Mouse (Mus musculus): ENCODE results near the gene Gm47791. TPM values are rescaled to one million over a fixed set of nuclear protein-coding genes. Genes with fewer than 3 reads are reported as not detected.

The Gm47791 gene
- total RNA-seq, 2 experiments from 2014 or later: not detected

DNA sequence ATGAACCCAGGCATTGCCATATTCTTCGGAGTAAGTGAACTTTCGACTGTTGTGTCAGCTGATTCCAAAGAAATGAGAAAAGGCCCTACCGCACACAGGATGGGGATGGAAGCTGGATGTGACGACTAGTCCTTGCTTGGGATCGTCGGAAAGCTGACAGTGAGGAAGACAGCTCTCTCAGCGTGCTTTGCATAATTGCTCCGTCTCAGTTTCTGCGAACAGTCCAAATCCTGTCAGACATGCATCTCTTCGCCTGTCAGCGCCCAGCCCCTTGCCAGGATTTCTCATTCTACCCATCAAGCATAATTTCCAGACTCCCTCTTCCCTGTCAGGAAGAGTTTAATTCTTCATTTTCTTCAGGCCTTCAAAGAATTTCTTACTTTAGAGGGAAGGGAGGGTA, 20.1 kb upstream of the Gm47791 start:
- DNase-seq: no peak
- intact Hi-C loops (cut with DNase I; ENCODE audit: low total_unique reads): no loop called here

GRCm38 (mm10) chr1:82788070-82788469, 17.0 kb upstream of the Gm47791 start:
- no peak for DNase-seq
- intact Hi-C loops (cut with DNase I; ENCODE audit: low total_unique reads): loop anchor here (10.0 kb wide), 1 partner anchor 287 kb away; no protein-coding TSS in a partner anchor

GRCm38 (mm10) chr1:82787414-82787813, 16.4 kb upstream of the Gm47791 start:
- intact Hi-C loops (cut with DNase I; ENCODE audit: low total_unique reads): loop anchor here (10.0 kb wide), 1 partner anchor 287 kb away; no protein-coding TSS in a partner anchor
- peak; percentile 53 for DNase-seq

DNA sequence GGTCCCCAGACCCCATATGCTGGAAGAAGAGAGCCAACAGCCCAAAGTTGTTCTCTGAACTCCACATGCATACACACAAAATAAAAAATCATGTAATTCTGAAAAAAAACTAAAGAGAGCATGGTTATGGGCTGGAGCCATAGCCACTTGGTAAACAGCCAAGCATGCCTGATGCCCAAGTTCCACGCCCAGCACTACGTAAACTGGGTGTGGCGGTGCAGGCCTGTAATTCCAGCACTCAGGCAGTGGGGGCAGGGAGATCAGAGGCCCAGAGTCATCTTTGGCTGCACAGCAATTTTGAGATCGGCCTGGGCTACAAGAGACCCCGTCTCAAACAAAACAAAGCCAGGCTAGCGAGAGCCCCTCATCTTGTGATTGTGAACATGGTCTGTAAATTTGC, 14.5 kb upstream of the Gm47791 start:
- intact Hi-C loops (cut with DNase I; ENCODE audit: low total_unique reads): loop anchor here (2.0 to 10.0 kb wide), 2 partner anchors 201 to 289 kb away; no protein-coding TSS in a partner anchor
- peak; percentile 16 for DNase-seq

DNA sequence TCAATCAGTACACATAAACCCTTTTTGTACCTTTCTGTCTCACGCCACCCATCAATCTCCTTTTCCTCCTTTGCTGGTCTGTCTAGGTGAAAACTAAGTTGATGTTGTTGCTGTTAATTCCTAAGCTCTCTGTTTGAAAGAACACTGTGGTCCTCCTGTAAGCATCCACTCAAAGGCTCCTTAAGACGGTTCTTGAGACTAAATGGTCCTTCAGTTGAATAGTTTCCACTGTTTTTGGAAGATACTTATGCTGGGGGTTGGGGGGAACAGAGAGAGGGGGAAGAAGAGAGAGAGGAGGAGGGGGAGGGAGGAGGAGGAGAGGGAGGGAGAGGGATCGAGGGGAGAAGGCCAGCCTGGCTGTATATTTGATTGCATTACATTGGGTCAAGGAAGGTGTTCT, 12.5 kb upstream of the Gm47791 start:
- no peak for DNase-seq
- intact Hi-C loops (cut with DNase I; ENCODE audit: low total_unique reads): loop anchor here (10.0 kb wide), 1 partner anchor 291 kb away; no protein-coding TSS in a partner anchor

DNA sequence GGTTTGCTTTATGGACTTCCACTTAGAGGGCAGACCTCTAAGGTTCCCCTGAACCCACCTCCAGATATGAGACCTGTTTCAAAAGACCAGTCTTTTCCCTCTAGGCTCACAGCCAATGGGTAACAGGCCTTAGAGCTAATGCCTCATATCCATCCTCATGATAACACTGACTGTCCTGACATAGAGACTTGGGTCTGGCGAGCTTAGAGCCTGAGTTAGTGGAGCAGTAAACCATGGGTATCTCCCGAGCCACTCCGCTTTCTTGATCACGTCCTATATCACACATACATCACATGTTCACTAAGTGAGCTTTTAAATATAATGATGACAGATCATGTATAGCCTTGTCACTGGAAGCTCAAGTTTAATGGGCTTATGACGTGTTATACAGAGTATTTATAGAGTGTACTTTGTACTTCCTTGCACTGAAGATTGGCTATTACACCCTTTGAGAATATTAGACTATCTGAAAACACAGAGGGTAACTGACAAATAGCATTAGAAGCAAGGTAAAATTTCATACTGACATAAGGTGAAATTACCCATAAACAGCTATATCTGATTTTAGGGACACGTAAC, 8.4 kb upstream of the Gm47791 start:
- intact Hi-C loops (cut with DNase I; ENCODE audit: low total_unique reads): no loop called here
- DNase-seq: no peak

DNA sequence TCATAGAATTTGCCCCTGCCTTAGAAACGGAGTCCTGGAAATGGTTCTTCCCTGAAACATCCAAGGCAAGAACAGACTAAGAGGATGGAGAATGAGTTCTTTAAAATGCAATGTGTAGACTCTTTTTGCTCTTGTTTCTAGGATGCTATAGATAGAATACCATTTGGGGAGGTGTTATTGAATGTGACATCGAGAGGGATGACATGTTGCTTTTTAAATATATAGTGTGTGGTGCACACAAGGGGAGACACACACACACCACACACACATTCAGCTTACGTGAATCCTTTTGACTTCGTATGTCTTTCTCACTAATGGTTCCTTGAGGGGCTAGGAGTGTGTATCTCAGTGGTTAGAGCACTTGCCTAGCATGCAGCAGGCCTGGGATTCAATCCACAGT, 4.2 kb upstream of the Gm47791 start:
- DNase-seq: no peak
- intact Hi-C loops (cut with DNase I; ENCODE audit: low total_unique reads): no loop called here

DNA sequence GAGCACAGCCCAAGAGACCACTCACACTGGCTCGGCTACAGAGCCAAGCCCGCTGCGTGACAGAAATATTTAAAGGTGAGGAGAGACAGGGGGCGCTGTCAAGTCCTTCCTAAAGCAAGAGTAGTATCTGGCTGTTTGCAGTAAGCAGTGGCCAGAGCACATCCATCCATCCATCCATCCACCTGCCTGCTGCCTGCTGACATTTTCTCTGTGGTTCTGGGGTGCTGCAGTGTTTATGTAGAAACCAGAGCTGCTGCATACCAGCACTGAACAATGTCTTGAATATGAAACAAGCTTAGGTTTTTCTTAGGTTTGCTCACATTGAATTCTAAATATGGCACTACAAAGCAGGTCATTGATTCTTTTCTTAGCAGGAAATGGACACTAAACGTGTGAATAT, 2.2 kb upstream of the Gm47791 start:
- no peak for DNase-seq
- intact Hi-C loops (cut with DNase I; ENCODE audit: low total_unique reads): no loop called here

- DNase-seq: no peak
- intact Hi-C loops (cut with DNase I; ENCODE audit: low total_unique reads): no loop called here
These were observed 1.4 kb upstream of the Gm47791 start for GRCm38 (mm10) chr1:82772428-82772827.

DNA sequence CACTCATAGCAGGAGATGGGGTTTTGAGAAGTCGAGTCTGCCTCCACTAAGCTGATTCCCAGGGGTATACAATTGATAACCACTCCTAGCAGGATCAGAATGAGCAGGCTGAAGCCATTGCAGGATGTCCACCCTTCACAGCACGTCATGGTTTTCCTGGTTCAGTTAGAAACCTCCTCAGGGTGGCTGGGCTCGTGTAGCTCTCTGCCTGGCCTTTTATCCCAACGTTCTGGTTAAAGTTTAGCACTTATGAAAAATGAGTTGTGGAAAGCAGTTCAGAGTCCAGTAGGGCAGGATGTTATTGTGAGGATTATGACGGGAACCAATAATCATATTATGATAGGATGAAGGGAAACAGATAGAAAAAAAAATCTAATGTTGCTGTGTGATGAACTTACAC, 2.8 kb downstream of the Gm47791 start, which contains the start of gene Tm4sf20:
Gene Tm4sf20, minus strand, starts transcription at position 193 of the 400 bp plus-strand sequence.
- DNase-seq: no peak
- intact Hi-C loops (cut with DNase I; ENCODE audit: low total_unique reads): no loop called here

DNA sequence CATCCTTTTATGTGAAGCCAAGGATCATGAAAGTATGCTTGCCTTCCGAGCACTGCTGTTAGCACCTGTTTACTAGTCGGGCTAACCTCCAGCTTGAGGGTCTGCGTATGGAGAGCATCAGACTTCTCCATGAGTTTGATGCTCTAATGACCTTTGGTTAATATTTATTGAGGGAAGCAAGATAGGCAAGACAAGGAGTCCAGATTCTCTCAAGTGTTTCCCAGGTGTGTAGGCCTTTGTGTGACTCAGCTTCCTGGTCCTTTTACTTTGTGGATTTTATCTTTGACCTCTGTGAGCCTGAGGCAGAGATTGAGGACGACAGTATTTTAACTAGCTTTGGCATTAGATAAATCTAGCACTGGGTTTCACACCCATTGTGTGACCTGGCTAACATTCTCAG, 4.4 kb downstream of the Gm47791 start:
- intact Hi-C loops (cut with DNase I; ENCODE audit: low total_unique reads): no loop called here
- DNase-seq: no peak

DNA sequence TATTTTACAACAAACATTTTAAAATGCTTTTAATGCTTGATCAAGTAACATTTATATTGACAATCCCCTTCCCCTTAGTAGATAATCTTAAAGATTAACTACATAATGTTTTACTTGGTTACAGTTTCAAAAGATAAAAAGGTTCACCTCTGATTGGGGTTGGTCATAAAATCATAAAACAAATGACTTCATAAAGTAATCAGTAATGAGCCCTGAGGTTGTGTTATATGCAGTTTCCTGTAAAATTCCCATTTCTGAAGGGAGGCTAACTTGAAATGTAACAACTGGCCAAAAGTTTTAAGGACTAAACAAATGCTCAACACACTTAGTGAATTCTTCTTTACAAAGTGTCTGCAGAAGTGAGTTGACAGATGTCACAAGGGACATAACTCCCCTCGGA, 4.8 kb downstream of the Gm47791 start:
- intact Hi-C loops (cut with DNase I; ENCODE audit: low total_unique reads): no loop called here
- no peak for DNase-seq

DNA sequence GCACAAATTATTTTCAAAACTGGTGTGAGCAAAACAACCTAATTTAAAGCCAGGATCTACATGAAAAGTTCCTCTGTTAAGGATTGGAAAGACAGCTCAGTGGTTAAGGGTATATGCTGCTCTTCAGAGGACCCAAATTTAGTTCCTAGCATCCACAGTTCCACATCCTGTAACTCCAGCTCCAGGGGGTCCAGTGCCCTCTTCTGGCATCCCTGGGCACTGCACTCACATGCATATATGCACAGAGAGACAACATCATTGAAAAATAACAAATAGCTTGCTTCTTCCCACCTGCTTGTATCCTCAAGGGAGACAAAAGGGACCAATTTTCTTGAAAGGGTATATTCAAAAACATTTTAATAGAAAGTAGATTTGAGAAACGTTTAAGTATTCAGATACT, 8.8 kb downstream of the Gm47791 start:
- intact Hi-C loops (cut with DNase I; ENCODE audit: low total_unique reads): no loop called here
- no peak for DNase-seq

- intact Hi-C loops (cut with DNase I; ENCODE audit: low total_unique reads): no loop called here
- no peak for DNase-seq
These were observed 9.4 kb downstream of the Gm47791 start for GRCm38 (mm10) chr1:82761454-82762169.

- intact Hi-C loops (cut with DNase I; ENCODE audit: low total_unique reads): no loop called here
- no peak for DNase-seq
These were observed 11.5 kb downstream of the Gm47791 start for GRCm38 (mm10) chr1:82759520-82759919.

GRCm38 (mm10) chr1:82747714-82748452, 23.2 kb downstream of the Gm47791 start:
- intact Hi-C loops (cut with DNase I; ENCODE audit: low total_unique reads): no loop called here
- no peak for DNase-seq

DNA sequence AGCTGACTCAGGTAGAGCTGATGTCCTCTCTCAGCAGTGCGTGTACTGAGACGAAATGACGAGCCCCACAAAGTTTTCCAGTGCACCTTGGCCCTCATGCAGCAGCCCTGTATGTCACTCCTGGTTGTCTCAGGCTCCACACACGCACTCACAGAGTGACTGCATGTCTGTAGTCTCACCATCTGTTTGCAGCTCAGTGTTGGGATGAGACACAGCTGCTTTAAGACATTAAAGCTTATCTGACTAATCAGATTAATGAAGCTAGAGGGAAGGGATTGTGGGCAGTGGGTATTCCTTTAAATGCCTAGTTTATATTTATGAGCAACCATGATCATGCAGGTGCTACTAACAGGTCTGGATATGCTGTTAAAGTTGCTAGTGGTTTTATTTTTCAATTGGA, 24.6 kb downstream of the Gm47791 start:
- intact Hi-C loops (cut with DNase I; ENCODE audit: low total_unique reads): no loop called here
- DNase-seq: no peak

DNA sequence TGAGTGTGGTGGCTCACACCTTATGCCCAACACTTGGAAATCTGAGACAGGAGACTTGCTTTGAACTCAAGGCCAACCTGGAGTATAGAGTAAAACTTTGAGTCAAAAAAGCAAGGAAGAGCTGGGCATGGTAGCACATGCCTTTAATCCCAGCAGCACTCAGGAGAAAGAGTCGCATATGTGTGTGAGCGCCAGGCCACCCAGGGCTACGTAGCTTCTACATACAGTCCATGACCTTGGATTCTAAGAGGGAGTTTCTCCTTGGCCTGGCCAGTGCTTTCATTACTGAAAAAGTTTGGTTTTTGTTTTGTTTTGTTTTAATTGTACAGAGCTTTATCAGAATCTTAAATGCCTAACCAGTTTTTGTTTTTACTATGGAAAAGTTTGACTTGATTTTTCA, 27.1 kb downstream of the Gm47791 start:
- intact Hi-C loops (cut with DNase I; ENCODE audit: low total_unique reads): no loop called here

GRCm38 (mm10) chr1:82741539-82741938, 29.5 kb downstream of the Gm47791 start:
- intact Hi-C loops (cut with DNase I; ENCODE audit: low total_unique reads): no loop called here
- DNase-seq: no peak

More for the DNA sequence above, 27.1 kb downstream of the Gm47791 start:
- no peak for DNase-seq

DNA sequence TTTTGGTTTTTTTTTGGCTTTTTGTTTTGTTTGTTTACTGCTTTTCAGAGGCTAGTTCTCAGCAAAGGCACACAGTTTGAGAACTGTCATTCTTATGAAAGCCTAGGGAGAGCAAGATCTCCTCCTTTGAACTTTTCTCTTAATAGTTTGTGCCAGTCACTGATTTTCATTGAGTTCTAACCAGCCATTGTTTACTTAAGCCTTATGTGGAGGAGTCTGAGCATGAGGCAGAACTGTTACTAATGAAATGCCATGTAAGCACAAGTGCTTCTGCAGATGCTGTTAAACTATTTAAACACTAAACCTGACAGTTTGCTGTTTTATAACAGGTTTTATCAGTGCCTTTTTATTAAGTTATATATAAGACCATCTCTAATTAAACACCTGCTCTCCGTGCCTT, 33.0 kb downstream of the Gm47791 start:
- no peak for DNase-seq
- intact Hi-C loops (cut with DNase I; ENCODE audit: low total_unique reads): no loop called here
